Mouse (Mus musculus): ENCODE results near the gene Iscu. TPM values are rescaled to one million over a fixed set of nuclear protein-coding genes. Genes with fewer than 3 reads are reported as not detected.
"Not testable (repeated sequence)": the region's sequence is repeated elsewhere in the genome, so short reads cannot be mapped to it uniquely, and the experiment has no call there.

Iscu gene
- polyA plus RNA-seq, 1 experiment from 2014 or later, result 102 TPM

DNA sequence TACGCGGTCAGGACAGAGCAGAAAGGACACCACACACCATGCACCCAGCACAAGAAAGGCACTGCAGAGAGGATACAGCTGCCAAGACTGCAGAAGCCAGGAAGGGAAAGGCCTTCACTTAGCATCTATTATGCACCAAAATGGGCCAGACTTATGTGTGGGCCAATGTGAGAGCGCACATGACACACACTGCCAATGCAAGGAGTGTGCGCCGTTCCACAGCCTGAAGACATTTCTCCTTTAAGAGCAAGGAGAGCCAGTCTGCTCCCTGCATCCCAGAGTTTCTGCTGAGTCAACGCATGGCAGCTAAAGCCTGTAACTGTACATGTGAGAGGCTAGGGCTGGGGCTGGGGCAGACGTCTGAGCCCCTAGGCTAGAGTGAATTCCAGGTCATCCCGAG lies 3.7 kb upstream of the Iscu start:
- Histone ChIP-seq H3K36me3 (replicated peaks) (peaks cover 61% of the 10 kb centered on the region), H3K9me3 (no peaks in the 10 kb centered on the region), H3K27ac (no peak overlapping the region), H3K4me1 (peaks cover 35% of the 10 kb centered on the region), H3K27me3 (ENCODE audit: poor library complexity, severe bottlenecking) (no peaks in the 10 kb centered on the region), H3K4me3 (no peak overlapping the region; the same call in 1 of the 2 replicates)
- WGBS, result 93% methylated on average over 8 of the region's 8 CpGs
- no peak for DNase-seq (ENCODE audit: extremely low spot score, low spot score)

- H3K9me3 ChIP-seq, result no peaks in the 10 kb centered on the region
- peaks cover 59% of the 10 kb centered on the region for H3K36me3 ChIP-seq (replicated peaks)
- H3K4me1 ChIP-seq, result peaks cover 40% of the 10 kb centered on the region
- H3K4me3 ChIP-seq, result peak overlapping the region; percentile 100
- H3K27me3 ChIP-seq (ENCODE audit: poor library complexity, severe bottlenecking), result no peaks in the 10 kb centered on the region
- under 1% methylated on average over 97 of the region's 97 CpGs for WGBS
- DNase-seq (ENCODE audit: extremely low spot score, low spot score), result peak; percentile 88
- H3K27ac ChIP-seq, result peak overlapping the region; percentile 97
Measured at GRCm38 (mm10) chr5:113771213-113772162, 1.1 kb upstream of the Iscu start.

DNA sequence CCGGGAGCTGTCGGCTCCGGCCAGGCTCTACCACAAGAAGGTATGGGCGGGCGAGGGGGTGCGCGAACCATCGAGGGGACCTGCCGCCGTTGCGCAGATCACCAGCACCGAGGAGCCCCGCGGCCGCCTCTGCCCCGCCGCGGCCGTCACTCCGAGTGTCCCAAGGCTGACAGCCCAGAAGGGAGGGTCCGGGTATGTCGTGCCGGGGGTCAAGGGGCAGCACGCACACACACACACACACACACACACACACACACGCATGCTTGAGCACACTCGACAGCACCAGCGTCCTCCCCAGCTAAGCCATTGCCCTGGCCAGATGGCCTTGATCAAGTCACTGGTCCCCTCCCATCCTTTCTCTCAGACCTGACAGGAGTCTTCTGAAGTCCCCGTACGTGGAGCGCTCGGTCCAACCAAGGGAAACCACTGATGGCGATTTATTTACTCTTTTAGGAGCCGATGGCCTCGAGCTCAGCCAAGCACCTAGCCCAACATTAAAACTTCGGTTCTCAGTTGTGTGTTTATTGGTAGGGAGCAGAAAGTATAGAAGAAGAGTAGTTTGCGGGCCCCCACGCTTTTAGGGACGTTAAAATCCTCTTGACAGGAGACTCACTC lies 464 bp downstream of the Iscu start:
- peaks cover 57% of the 10 kb centered on the region for H3K36me3 ChIP-seq (replicated peaks)
- H3K27me3 ChIP-seq (ENCODE audit: poor library complexity, severe bottlenecking), result no peaks in the 10 kb centered on the region
- H3K4me1 ChIP-seq, result peaks cover 40% of the 10 kb centered on the region
- 2% methylated on average over 38 of the region's 38 CpGs for WGBS
- no peaks in the 10 kb centered on the region for H3K9me3 ChIP-seq
- peak overlapping the region; percentile 97 for H3K27ac ChIP-seq
- no peak for DNase-seq (ENCODE audit: extremely low spot score, low spot score)
- peak overlapping the region; percentile 100 for H3K4me3 ChIP-seq

- no peak overlapping the region for H3K27ac ChIP-seq
- H3K4me3 ChIP-seq, result peak overlapping the region; percentile 100
- WGBS, result 3% methylated on average over 7 of the region's 7 CpGs
- DNase-seq (ENCODE audit: extremely low spot score, low spot score), result peak; percentile 80
- peaks cover 37% of the 10 kb centered on the region for H3K4me1 ChIP-seq
- H3K27me3 ChIP-seq (ENCODE audit: poor library complexity, severe bottlenecking), result no peaks in the 10 kb centered on the region
- peaks cover 56% of the 10 kb centered on the region for H3K36me3 ChIP-seq (replicated peaks)
- H3K9me3 ChIP-seq, result no peaks in the 10 kb centered on the region
Measured at GRCm38 (mm10) chr5:113773664-113774063, 1.1 kb downstream of the Iscu start.

GRCm38 (mm10) chr5:113775585-113775984 lies 3.0 kb downstream of the Iscu start:
- DNase-seq (ENCODE audit: extremely low spot score, low spot score), result no peak
- H3K4me1 ChIP-seq, result peaks cover 18% of the 10 kb centered on the region
- no peaks in the 10 kb centered on the region for H3K9me3 ChIP-seq
- H3K27me3 ChIP-seq (ENCODE audit: poor library complexity, severe bottlenecking), result no peaks in the 10 kb centered on the region
- H3K4me3 ChIP-seq, result no peak overlapping the region
- WGBS, result 93% methylated on average over 10 of the region's 10 CpGs
- no peak overlapping the region for H3K27ac ChIP-seq
- H3K36me3 ChIP-seq (replicated peaks), result peaks cover 46% of the 10 kb centered on the region

- Histone ChIP-seq H3K27me3 (ENCODE audit: poor library complexity, severe bottlenecking) (no peaks in the 10 kb centered on the region), H3K9me3 (no peaks in the 10 kb centered on the region), H3K27ac (no peak overlapping the region), H3K4me3 (no peak overlapping the region), H3K4me1 (peaks cover 15% of the 10 kb centered on the region), H3K36me3 (replicated peaks) (peaks cover 46% of the 10 kb centered on the region)
- no peak for DNase-seq (ENCODE audit: extremely low spot score, low spot score)
- 95% methylated on average over 15 of the region's 15 CpGs for WGBS
Measured at GRCm38 (mm10) chr5:113776128-113776895, 3.8 kb downstream of the Iscu start.

DNA sequence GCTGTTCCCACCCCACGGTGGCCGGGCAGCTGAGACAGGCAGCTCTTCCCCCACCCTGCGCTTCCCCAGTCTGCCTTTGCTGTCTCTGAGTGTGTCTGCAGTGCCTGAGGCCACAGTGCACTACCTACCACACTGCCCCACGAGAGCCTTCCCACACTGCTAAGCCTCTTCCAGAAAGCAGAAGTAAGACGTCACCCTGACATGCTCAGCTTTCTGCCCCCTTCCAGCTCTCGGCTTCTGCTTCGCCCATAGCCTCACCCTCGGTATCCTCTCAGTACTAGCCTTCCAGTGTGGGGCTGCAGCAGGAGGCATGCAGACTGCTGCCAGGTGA lies 4.3 kb downstream of the Iscu start:
- Histone ChIP-seq H3K27ac (no peak overlapping the region), H3K36me3 (replicated peaks) (peaks cover 46% of the 10 kb centered on the region), H3K4me3 (no peak overlapping the region), H3K9me3 (no peaks in the 10 kb centered on the region), H3K27me3 (ENCODE audit: poor library complexity, severe bottlenecking) (no peaks in the 10 kb centered on the region), H3K4me1 (peaks cover 15% of the 10 kb centered on the region)
- no peak for DNase-seq (ENCODE audit: extremely low spot score, low spot score)
- WGBS, result 94% methylated on average over 8 of the region's 8 CpGs

DNA sequence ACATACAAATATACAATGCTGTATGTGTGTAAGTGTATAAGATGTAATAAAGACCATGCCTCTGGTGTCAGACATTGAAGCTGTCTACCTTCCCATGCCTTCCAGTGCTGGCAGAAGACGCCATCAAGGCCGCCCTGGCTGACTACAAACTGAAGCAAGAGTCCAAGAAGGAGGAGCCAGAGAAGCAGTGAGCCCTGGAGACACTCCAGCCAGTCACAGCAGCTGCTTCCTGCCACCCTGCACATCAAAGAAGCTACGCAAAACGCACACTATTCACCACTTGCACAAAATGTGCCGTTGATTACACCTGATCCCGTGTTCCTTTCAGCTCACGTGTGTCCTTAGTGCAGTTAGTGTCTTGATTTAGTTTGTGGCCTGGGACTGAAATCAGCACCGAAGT lies 5.2 kb downstream of the Iscu start:
- H3K27ac ChIP-seq; H3K9me3 ChIP-seq; H3K4me3 ChIP-seq; DNase-seq (ENCODE audit: extremely low spot score, low spot score); H3K27me3 ChIP-seq (ENCODE audit: poor library complexity, severe bottlenecking): not testable (repeated sequence)
- 93% methylated on average over 8 of the region's 8 CpGs for WGBS
- peaks cover 46% of the 10 kb centered on the region for H3K36me3 ChIP-seq (replicated peaks)
- H3K4me1 ChIP-seq, result peaks cover 15% of the 10 kb centered on the region

GRCm38 (mm10) chr5:113779569-113779968 lies 7.0 kb downstream of the Iscu start:
- H3K4me1 ChIP-seq, result peaks cover 10% of the 10 kb centered on the region
- peaks cover 17% of the 10 kb centered on the region for H3K27me3 ChIP-seq (ENCODE audit: poor library complexity, severe bottlenecking)
- no peak overlapping the region for H3K27ac ChIP-seq
- peaks cover 40% of the 10 kb centered on the region for H3K36me3 ChIP-seq (replicated peaks)
- DNase-seq (ENCODE audit: extremely low spot score, low spot score), result no peak
- 81% methylated on average over 5 of the region's 5 CpGs for WGBS
- H3K4me3 ChIP-seq, result no peak overlapping the region
- no peaks in the 10 kb centered on the region for H3K9me3 ChIP-seq

DNA sequence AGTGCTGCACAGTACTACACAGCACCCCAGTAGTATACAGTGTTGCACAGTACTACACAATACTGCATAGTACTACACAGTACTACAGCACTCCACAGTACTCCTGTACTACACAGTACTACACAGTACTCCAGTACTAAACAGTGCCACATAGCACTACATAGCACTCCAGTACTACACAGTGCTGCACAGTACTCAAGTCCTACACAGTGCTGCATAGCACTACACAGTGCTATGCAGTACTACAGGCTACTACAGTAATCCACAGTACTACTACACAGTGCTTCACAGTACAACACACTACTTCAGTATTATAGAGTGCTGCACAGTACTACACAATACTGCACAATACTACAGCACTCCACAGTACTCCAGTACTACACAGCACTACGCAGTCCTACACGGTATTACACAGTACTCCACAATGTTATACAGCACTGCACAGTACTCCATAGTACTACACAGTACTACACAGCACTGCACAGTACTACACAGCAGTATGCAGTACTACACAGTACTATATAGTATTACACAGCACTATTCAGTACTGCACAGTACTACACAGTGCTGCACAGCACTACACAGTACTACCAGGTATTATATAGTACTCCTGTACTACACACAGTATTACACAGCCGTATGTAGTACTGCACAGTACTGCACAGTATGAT lies 7.7 kb downstream of the Iscu start:
- DNase-seq (ENCODE audit: extremely low spot score, low spot score), result no peak
- Histone ChIP-seq H3K4me3 (no peak overlapping the region), H3K27me3 (ENCODE audit: poor library complexity, severe bottlenecking) (peaks cover 17% of the 10 kb centered on the region), H3K4me1 (peaks cover 10% of the 10 kb centered on the region), H3K27ac (no peak overlapping the region), H3K36me3 (replicated peaks) (peaks cover 34% of the 10 kb centered on the region), H3K9me3 (no peaks in the 10 kb centered on the region)
- WGBS, result 96% methylated on average over 3 of the region's 3 CpGs

DNA sequence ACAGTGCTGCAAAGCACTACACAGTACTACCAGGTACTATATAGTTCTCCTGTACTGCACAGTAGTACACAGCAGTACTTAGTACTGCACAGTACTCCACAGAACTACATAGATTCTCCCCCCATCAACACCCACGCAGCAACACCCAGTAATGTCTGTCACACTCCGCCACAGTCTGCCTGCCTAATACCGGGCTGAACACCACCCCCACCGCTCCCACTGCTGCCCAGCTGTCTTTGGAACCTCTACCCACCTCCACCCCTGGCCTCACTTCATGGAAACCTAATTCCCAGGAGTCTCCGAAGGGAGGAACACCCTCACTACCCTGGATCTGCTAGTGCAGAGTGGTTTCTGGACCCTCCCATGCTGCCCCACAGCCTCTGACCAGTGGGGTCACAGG lies 8.2 kb downstream of the Iscu start:
- DNase-seq (ENCODE audit: extremely low spot score, low spot score), result no peak
- peaks cover 28% of the 10 kb centered on the region for H3K36me3 ChIP-seq (replicated peaks)
- peaks cover 17% of the 10 kb centered on the region for H3K27me3 ChIP-seq (ENCODE audit: poor library complexity, severe bottlenecking)
- H3K27ac ChIP-seq, result no peak overlapping the region
- H3K4me1 ChIP-seq, result peaks cover 10% of the 10 kb centered on the region
- no peaks in the 10 kb centered on the region for H3K9me3 ChIP-seq
- WGBS, result 92% methylated on average over 5 of the region's 5 CpGs
- H3K4me3 ChIP-seq, result no peak overlapping the region

GRCm38 (mm10) chr5:113781254-113781653 lies 8.7 kb downstream of the Iscu start:
- Histone ChIP-seq H3K4me1 (peaks cover 10% of the 10 kb centered on the region), H3K36me3 (replicated peaks) (peaks cover 23% of the 10 kb centered on the region), H3K27ac (no peak overlapping the region), H3K9me3 (no peaks in the 10 kb centered on the region), H3K27me3 (ENCODE audit: poor library complexity, severe bottlenecking) (peaks cover 17% of the 10 kb centered on the region), H3K4me3 (no peak overlapping the region)
- WGBS, result 86% methylated on average over 7 of the region's 7 CpGs
- no peak for DNase-seq (ENCODE audit: extremely low spot score, low spot score)

Data from forebrain, embryonic 10.5 days (tissue).